ENCODE assay signal across 46 mouse cellular contexts in genomic region chr4:53027811-53028210, GRCm38 (mm10). TPM values are rescaled to one million over a fixed set of nuclear protein-coding genes. Genes with fewer than 3 reads are reported as not detected.
"Had no signal": no experiment of that assay in that cellular context is flagged by ENCODE, and none has a peak within 500 bp of the region (broad histone marks: within the 10 kb centered on the region; RNA-seq: fewer than 3 reads in every experiment).

No protein-coding gene starts in this region.

- ATAC-seq: liver, postnatal 0 days; lung, postnatal 0 days; midbrain, embryonic 13.5 days; midbrain, embryonic 15.5 days; midbrain, embryonic 16.5 days had no signal

- H3K9me3 ChIP-seq: limb, embryonic 10.5 days; limb, embryonic 12.5 days; limb, embryonic 13.5 days; limb, embryonic 15.5 days; liver, embryonic 13.5 days; liver, embryonic 15.5 days; lung, embryonic 15.5 days; midbrain, embryonic 12.5 days; midbrain, embryonic 13.5 days; midbrain, embryonic 15.5 days; neural tube, embryonic 12.5 days had no signal

- H3K4me1 ChIP-seq: limb, embryonic 10.5 days; limb, embryonic 12.5 days; limb, embryonic 13.5 days; limb, embryonic 15.5 days; liver, embryonic 13.5 days; liver, embryonic 15.5 days; lung, embryonic 15.5 days; megakaryocyte, embryonic 14.5 days; midbrain, embryonic 12.5 days; midbrain, embryonic 13.5 days; midbrain, embryonic 15.5 days had no signal

- H3K4me2 ChIP-seq: limb, embryonic 12.5 days; limb, embryonic 13.5 days; limb, embryonic 15.5 days; liver, embryonic 11.5 days; liver, embryonic 13.5 days; liver, embryonic 15.5 days; lung, embryonic 14.5 days; lung, embryonic 15.5 days; midbrain, embryonic 11.5 days; midbrain, embryonic 12.5 days; midbrain, embryonic 13.5 days; midbrain, embryonic 15.5 days; neural tube, embryonic 12.5 days had no signal

- H3K27ac ChIP-seq: left cerebral cortex, adult 2 months; limb, embryonic 10.5 days; limb, embryonic 12.5 days; limb, embryonic 13.5 days; limb, embryonic 15.5 days; liver, embryonic 13.5 days; liver, embryonic 14.5 days; liver, embryonic 15.5 days; lung, embryonic 15.5 days; macrophage; midbrain, embryonic 10.5 days; midbrain, embryonic 12.5 days; midbrain, embryonic 13.5 days; midbrain, embryonic 15.5 days; neural tube, embryonic 12.5 days had no signal

- H3K9ac ChIP-seq: limb, embryonic 12.5 days; limb, embryonic 13.5 days; limb, embryonic 15.5 days; liver, embryonic 13.5 days; liver, embryonic 14.5 days; liver, embryonic 15.5 days; liver, postnatal 0 days; lung, embryonic 14.5 days; lung, embryonic 15.5 days; midbrain, embryonic 12.5 days; midbrain, embryonic 13.5 days; midbrain, embryonic 15.5 days; neural tube, embryonic 12.5 days had no signal

- DNase-seq: left cerebral cortex, postnatal 4 days; liver; liver, embryonic 13.5 days; liver, postnatal 0 days; lung, adult 18-20 months; lung, adult 2 months; lung, embryonic 14.5 days; lung, postnatal 10 days; lung, postnatal 14 days; lung, postnatal 36 days; lung, postnatal 4 days; midbrain, embryonic 14.5 days had no signal

- H3K27me3 ChIP-seq: limb, embryonic 12.5 days; limb, embryonic 13.5 days; limb, embryonic 15.5 days; liver, embryonic 13.5 days; liver, embryonic 15.5 days; lung, embryonic 15.5 days; megakaryocyte, embryonic 14.5 days; midbrain, embryonic 12.5 days; midbrain, embryonic 13.5 days; midbrain, embryonic 15.5 days; neural tube, embryonic 12.5 days had no signal

- H3K4me3 ChIP-seq: left cerebral cortex, adult 2 months; limb, embryonic 10.5 days; limb, embryonic 12.5 days; limb, embryonic 13.5 days; limb, embryonic 15.5 days; liver, embryonic 13.5 days; liver, embryonic 15.5 days; lung, embryonic 15.5 days; megakaryocyte, embryonic 14.5 days; midbrain, embryonic 10.5 days; midbrain, embryonic 12.5 days; midbrain, embryonic 13.5 days; midbrain, embryonic 15.5 days; myocyte; neural tube, embryonic 12.5 days had no signal

RNA-seq across cellular contexts. Expression of gene Nipsnap3a, which starts 38.7 kb away (rescaled TPM):
- total RNA-seq: left cerebral cortex, adult 2 months; left cerebral cortex, postnatal 10 days; left cerebral cortex, postnatal 14 days; left cerebral cortex, postnatal 25 days; left cerebral cortex, postnatal 36 days; left cerebral cortex, postnatal 4 days; megakaryocyte progenitor cell, adult 5-6 weeks; megakaryocyte, adult 5-6 weeks; megakaryocyte-erythroid progenitor cell, adult 5-6 weeks; midbrain, postnatal 0 days; monocyte, adult 5-6 weeks had no signal
- polyA plus RNA-seq: limb, embryonic 10.5 days; limb, embryonic 11.5 days; limb, embryonic 12.5 days; limb, embryonic 13.5 days; limb, embryonic 14.5 days; limb, embryonic 15.5 days; liver, embryonic 11.5 days; liver, embryonic 13.5 days; liver, embryonic 14.5 days; liver, embryonic 15.5 days; liver, embryonic 16.5 days; liver, postnatal 0 days; lung, adult 2 months; lung, embryonic 14.5 days; lung, embryonic 15.5 days; lung, embryonic 16.5 days; lung, postnatal 0 days; macrophage; midbrain, embryonic 10.5 days; midbrain, embryonic 11.5 days; midbrain, embryonic 12.5 days; midbrain, embryonic 13.5 days; midbrain, embryonic 14.5 days; midbrain, embryonic 15.5 days; midbrain, embryonic 16.5 days; midbrain, postnatal 0 days; myocyte; neural tube, embryonic 11.5 days; neural tube, embryonic 12.5 days had no signal
